Mouse (Mus musculus): ENCODE data around the gene Sun3.

Sun3 gene

GRCm38 (mm10) chr11:9048703-9049060 is at the start of gene Sun3:
TSS of gene Sun3 (minus strand) at chr11:9048991.
- peak; percentile 61 for ATAC-seq (ENCODE audit: low TSS enrichment)

- ATAC-seq (ENCODE audit: low TSS enrichment), result no peak
Observed at GRCm38 (mm10) chr11:9076444-9076843, 27.7 kb upstream of the Sun3 start.

- ATAC-seq (ENCODE audit: low TSS enrichment), result no peak
Observed at GRCm38 (mm10) chr11:9060484-9060883, 11.7 kb upstream of the Sun3 start.

- no peak for ATAC-seq (ENCODE audit: low TSS enrichment)
Observed at GRCm38 (mm10) chr11:9060029-9060428, 11.2 kb upstream of the Sun3 start.

GRCm38 (mm10) chr11:9057711-9058110 is 8.9 kb upstream of the Sun3 start:
- peak; percentile 98 for ATAC-seq (ENCODE audit: low TSS enrichment)

GRCm38 (mm10) chr11:9056937-9057336 is 8.1 kb upstream of the Sun3 start:
- no peak for ATAC-seq (ENCODE audit: low TSS enrichment)

- no peak for ATAC-seq (ENCODE audit: low TSS enrichment)
Observed at GRCm38 (mm10) chr11:9051895-9052294, 3.1 kb upstream of the Sun3 start.

- ATAC-seq (ENCODE audit: low TSS enrichment), result no peak
Observed at GRCm38 (mm10) chr11:9050241-9050640, 1.4 kb upstream of the Sun3 start.

- peak; percentile 99 for ATAC-seq (ENCODE audit: low TSS enrichment)
Observed at GRCm38 (mm10) chr11:9048011-9048702, 634 bp downstream of the Sun3 start, which contains the start of gene Gm11992. TSS of gene Gm11992 (plus strand) at chr11:9048594.

- ATAC-seq (ENCODE audit: low TSS enrichment), result no peak
Observed at GRCm38 (mm10) chr11:9047044-9047443, 1.7 kb downstream of the Sun3 start.

- ATAC-seq (ENCODE audit: low TSS enrichment), result no peak
Observed at GRCm38 (mm10) chr11:9046546-9046945, 2.2 kb downstream of the Sun3 start.

GRCm38 (mm10) chr11:9031530-9031929 is 17.3 kb downstream of the Sun3 start:
- ATAC-seq (ENCODE audit: low TSS enrichment), result no peak

- no peak for ATAC-seq (ENCODE audit: low TSS enrichment)
Observed at GRCm38 (mm10) chr11:9025211-9025610, 23.6 kb downstream of the Sun3 start.

GRCm38 (mm10) chr11:9024782-9025181 is 24.0 kb downstream of the Sun3 start:
- no peak for ATAC-seq (ENCODE audit: low TSS enrichment)

GRCm38 (mm10) chr11:9020207-9020606 is 28.6 kb downstream of the Sun3 start:
- ATAC-seq (ENCODE audit: low TSS enrichment), result no peak

GRCm38 (mm10) chr11:9018491-9019267 is 30.1 kb downstream of the Sun3 start:
- no peak for ATAC-seq (ENCODE audit: low TSS enrichment)

GRCm38 (mm10) chr11:9014740-9015139 is 34.1 kb downstream of the Sun3 start:
- ATAC-seq (ENCODE audit: low TSS enrichment), result no peak

- no peak for ATAC-seq (ENCODE audit: low TSS enrichment)
Observed at GRCm38 (mm10) chr11:9011348-9011747, 37.4 kb downstream of the Sun3 start.

GRCm38 (mm10) chr11:9010853-9011339 is 37.9 kb downstream of the Sun3 start, which contains the start of gene Hus1:
TSS of gene Hus1 (minus strand) at chr11:9011191.
- ATAC-seq (ENCODE audit: low TSS enrichment), result peak; percentile 98

GRCm38 (mm10) chr11:9010416-9010815 is 38.4 kb downstream of the Sun3 start:
- peak; percentile 85 for ATAC-seq (ENCODE audit: low TSS enrichment)

- ATAC-seq (ENCODE audit: low TSS enrichment), result no peak
Observed at GRCm38 (mm10) chr11:9008761-9009160, 40.0 kb downstream of the Sun3 start.

- ATAC-seq (ENCODE audit: low TSS enrichment), result peak; percentile 68
Observed at GRCm38 (mm10) chr11:8988084-8988483, 60.7 kb downstream of the Sun3 start.

GRCm38 (mm10) chr11:8986058-8986457 is 62.7 kb downstream of the Sun3 start:
- ATAC-seq (ENCODE audit: low TSS enrichment), result no peak
